Mouse (Mus musculus): Measurements from ENCODE around the gene Col27a1. TPM values are rescaled to one million over a fixed set of nuclear protein-coding genes. Genes with fewer than 3 reads are reported as not detected.

Gene Col27a1
- polyA plus RNA-seq, 1 experiment from 2014 or later: 4.4 TPM

DNA sequence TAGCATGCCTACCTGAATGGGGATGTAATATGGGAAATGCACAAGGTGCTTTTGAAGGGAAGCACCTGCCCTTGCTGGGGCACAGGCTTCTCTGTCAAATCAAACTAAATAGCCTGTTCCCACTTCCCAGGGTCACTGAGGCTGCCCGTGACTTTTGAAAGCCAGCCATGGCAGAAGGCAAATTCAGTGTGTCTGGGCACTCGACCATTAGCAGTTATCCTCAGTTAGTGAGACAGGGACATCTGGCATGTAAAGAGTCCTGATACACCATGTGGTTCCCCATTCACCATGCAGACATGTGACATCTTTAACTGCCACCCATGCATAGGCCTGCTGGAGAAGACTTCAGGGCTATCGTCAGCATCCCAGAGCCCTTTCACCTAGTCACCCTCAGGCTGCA is 5.3 kb downstream of the Col27a1 start:
- H3K36me3 ChIP-seq (ENCODE audit: control insufficient read depth, insufficient read depth, low read length): no peaks in the 10 kb centered on the region
- H3K4me2 ChIP-seq (replicated peaks; ENCODE audit: low read depth, low read length): no peak overlapping the region
- DNase-seq (ENCODE audit: low spot score): no peak
- 76% methylated on average over 3 of the region's 3 CpGs for WGBS
- peaks cover 10% of the 10 kb centered on the region for H3K27me3 ChIP-seq (ENCODE audit: control insufficient read depth, insufficient read depth, low read length)
- H3K27ac ChIP-seq (ENCODE audit: low read depth, low read length): no peak overlapping the region
- no peaks in the 10 kb centered on the region for H3K9me3 ChIP-seq (ENCODE audit: control insufficient read depth, low read length)
- no peak for ATAC-seq (ENCODE audit: low FRiP score)
- H3K4me1 ChIP-seq (replicated peaks; ENCODE audit: control insufficient read depth, insufficient read depth, low read length): peaks cover 9% of the 10 kb centered on the region; the same call in 1 of the 2 replicates
- H3K4me3 ChIP-seq (ENCODE audit: low read depth, low read length): no peak overlapping the region
- H3K9ac ChIP-seq (ENCODE audit: low read depth, low read length): no peak overlapping the region

DNA sequence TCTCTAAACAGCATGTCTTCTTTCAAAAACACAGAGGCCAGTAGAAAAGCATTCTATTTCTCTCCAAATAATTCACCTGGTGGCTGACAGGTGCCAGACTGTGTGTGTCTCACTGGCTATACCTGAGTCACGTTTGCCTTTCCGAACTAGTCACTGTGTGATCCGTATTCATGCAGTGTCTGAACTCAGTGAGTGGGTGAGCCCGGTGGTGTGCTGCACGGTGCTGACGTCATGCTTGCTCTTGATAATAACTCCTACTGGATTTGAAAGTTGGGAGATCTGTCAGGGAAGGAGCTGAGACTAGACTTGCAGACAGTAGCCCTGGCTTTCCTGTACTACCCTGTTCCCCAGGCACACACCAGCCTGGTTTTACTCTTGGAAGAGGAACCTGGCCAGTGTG is 5.8 kb downstream of the Col27a1 start:
- H3K27ac ChIP-seq (ENCODE audit: low read depth, low read length): no peak overlapping the region
- H3K36me3 ChIP-seq (ENCODE audit: control insufficient read depth, insufficient read depth, low read length): no peaks in the 10 kb centered on the region
- peaks cover 5% of the 10 kb centered on the region for H3K27me3 ChIP-seq (ENCODE audit: control insufficient read depth, insufficient read depth, low read length)
- no peaks in the 10 kb centered on the region for H3K9me3 ChIP-seq (ENCODE audit: control insufficient read depth, low read length)
- DNase-seq (ENCODE audit: low spot score) (no peak), ATAC-seq (ENCODE audit: low FRiP score) (no peak)
- peaks cover 3% of the 10 kb centered on the region; the same call in 1 of the 2 replicates for H3K4me1 ChIP-seq (replicated peaks; ENCODE audit: control insufficient read depth, insufficient read depth, low read length)
- H3K4me2 ChIP-seq (replicated peaks; ENCODE audit: low read depth, low read length): no peak overlapping the region
- WGBS: 89% methylated on average over 6 of the region's 6 CpGs
- no peak overlapping the region for H3K4me3 ChIP-seq (ENCODE audit: low read depth, low read length)
- H3K9ac ChIP-seq (ENCODE audit: low read depth, low read length): no peak overlapping the region

DNA sequence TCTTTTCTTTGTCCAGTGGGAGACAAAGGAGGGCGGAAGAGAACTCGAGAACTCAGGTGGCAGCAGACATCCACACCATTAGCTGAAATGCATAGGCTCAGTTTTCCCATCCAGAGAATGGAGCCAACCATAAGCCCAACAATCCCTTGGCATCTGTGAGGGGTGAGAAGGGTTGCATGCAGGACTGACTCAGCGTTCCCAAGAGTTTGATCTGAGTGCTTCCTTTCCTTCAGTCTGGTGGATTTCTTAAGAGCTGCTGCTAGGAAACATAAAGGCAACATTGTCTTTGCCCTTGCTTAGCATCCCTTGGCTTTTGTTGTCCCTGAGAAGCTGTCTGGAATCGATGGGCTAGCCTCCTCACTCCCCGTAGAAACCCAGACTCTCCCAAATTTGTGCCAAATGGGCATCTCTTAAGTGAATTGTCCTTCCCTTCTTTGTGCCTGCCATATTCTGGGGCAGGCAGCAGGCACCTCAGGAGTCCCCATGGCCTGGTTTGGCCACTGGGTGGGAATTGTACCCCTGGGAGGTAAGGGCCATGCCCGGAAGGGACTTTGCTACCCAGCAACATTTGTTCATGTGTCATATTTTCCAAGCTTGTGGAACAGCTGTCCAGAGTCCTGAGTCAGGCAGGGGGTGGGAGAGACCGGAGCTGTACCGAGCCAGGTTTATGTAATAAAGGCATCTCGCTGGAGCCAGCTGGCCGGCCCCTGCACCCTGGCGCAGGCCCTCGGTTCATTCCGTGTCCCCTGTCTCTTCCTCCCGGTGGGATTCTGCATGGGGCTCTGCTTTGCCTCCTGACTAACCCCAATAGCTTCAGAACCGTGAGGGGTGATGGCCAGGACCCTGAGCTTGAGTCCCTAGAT is 7.5 kb downstream of the Col27a1 start:
- Histone ChIP-seq H3K36me3 (ENCODE audit: control insufficient read depth, insufficient read depth, low read length) (no peaks in the 10 kb centered on the region), H3K27me3 (ENCODE audit: control insufficient read depth, insufficient read depth, low read length) (no peaks in the 10 kb centered on the region), H3K4me3 (ENCODE audit: low read depth, low read length) (no peak overlapping the region), H3K9me3 (ENCODE audit: control insufficient read depth, low read length) (no peaks in the 10 kb centered on the region), H3K27ac (ENCODE audit: low read depth, low read length) (no peak overlapping the region), H3K4me2 (replicated peaks; ENCODE audit: low read depth, low read length) (no peak overlapping the region), H3K9ac (ENCODE audit: low read depth, low read length) (no peak overlapping the region), H3K4me1 (replicated peaks; ENCODE audit: control insufficient read depth, insufficient read depth, low read length) (0 out of 2 replicates have a peak, but pooled peaks cover under 1% of the 10 kb centered on the region)
- WGBS: 89% methylated on average over 15 of the region's 15 CpGs
- DNase-seq (ENCODE audit: low spot score) (no peak), ATAC-seq (ENCODE audit: low FRiP score) (no peak)

- no peak overlapping the region for H3K4me2 ChIP-seq (replicated peaks; ENCODE audit: low read depth, low read length)
- H3K9me3 ChIP-seq (ENCODE audit: control insufficient read depth, low read length): no peaks in the 10 kb centered on the region
- no peaks in the 10 kb centered on the region for H3K4me1 ChIP-seq (replicated peaks; ENCODE audit: control insufficient read depth, insufficient read depth, low read length)
- H3K4me3 ChIP-seq (ENCODE audit: low read depth, low read length): no peak overlapping the region
- H3K27me3 ChIP-seq (ENCODE audit: control insufficient read depth, insufficient read depth, low read length): no peaks in the 10 kb centered on the region
- no peak overlapping the region for H3K27ac ChIP-seq (ENCODE audit: low read depth, low read length)
- ATAC-seq (ENCODE audit: low FRiP score) (no peak), DNase-seq (ENCODE audit: low spot score) (no peak)
- H3K36me3 ChIP-seq (ENCODE audit: control insufficient read depth, insufficient read depth, low read length): no peaks in the 10 kb centered on the region
- 88% methylated on average over 8 of the region's 8 CpGs for WGBS
- no peak overlapping the region for H3K9ac ChIP-seq (ENCODE audit: low read depth, low read length)
These were observed 8.4 kb downstream of the Col27a1 start for GRCm38 (mm10) chr4:63222246-63222645.

DNA sequence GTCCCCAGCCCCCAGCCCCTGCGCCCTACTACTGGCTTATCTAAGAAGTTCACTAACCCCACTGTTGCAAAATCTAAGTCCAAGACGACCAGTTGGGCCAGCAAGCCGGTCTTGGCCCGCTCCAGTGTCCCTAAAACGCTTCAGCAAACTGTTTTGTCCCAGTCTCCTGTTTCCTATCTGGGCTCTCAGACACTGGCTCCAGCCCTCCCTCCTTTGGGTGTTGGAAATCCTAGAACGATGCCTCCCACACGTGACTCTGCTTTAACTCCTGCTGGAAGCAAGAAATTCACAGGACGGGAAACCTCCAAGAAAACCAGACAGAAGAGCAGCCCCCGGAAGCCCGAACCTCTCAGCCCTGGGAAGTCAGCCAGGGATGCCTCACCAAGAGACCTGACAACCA is 11.6 kb downstream of the Col27a1 start:
- no peaks in the 10 kb centered on the region for H3K9me3 ChIP-seq (ENCODE audit: control insufficient read depth, low read length)
- ATAC-seq (ENCODE audit: low FRiP score) (no peak), DNase-seq (ENCODE audit: low spot score) (no peak)
- H3K27me3 ChIP-seq (ENCODE audit: control insufficient read depth, insufficient read depth, low read length): no peaks in the 10 kb centered on the region
- 83% methylated on average over 10 of the region's 10 CpGs for WGBS
- H3K9ac ChIP-seq (ENCODE audit: low read depth, low read length): no peak overlapping the region
- H3K4me3 ChIP-seq (ENCODE audit: low read depth, low read length): no peak overlapping the region
- H3K27ac ChIP-seq (ENCODE audit: low read depth, low read length): no peak overlapping the region
- H3K4me1 ChIP-seq (replicated peaks; ENCODE audit: control insufficient read depth, insufficient read depth, low read length): peaks cover 3% of the 10 kb centered on the region
- no peaks in the 10 kb centered on the region for H3K36me3 ChIP-seq (ENCODE audit: control insufficient read depth, insufficient read depth, low read length)
- no peak overlapping the region for H3K4me2 ChIP-seq (replicated peaks; ENCODE audit: low read depth, low read length)

DNA sequence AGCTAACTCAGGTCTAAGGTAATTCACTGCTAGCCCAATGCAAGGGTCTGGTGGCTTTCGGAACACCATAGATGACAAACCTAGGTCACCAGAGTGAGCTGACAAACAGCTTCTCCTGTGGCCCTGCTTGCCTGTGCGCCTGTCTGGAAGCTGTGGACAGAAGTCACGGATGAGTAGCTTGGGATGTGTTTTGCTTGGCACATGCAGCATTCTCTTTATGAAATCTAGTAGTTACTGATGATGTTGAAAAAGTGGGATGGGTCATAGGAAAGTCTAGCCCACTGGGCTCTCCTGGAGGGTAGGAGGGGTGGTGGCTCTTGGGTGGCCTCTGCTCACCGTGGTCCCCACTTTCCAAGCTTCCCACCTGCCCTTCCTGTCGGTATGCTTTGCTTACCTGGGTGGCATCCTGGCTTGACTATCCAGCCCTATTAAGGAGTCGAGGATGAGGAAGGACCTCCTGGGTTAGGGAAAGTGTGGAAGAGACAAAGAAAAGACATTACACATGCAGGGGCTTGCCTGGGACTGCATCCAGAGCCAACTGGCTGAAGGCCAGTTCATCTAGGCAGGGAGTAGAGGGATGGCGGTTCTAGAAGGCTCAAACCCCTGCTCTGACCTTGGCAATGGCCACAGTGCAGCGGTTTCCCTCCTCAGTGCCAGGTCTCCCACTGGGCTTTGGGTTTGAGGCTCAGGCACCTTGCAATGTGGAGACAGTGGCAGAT is 12.5 kb downstream of the Col27a1 start:
- H3K9me3 ChIP-seq (ENCODE audit: control insufficient read depth, low read length): no peaks in the 10 kb centered on the region
- ATAC-seq (ENCODE audit: low FRiP score): no peak
- H3K9ac ChIP-seq (ENCODE audit: low read depth, low read length): no peak overlapping the region
- H3K36me3 ChIP-seq (ENCODE audit: control insufficient read depth, insufficient read depth, low read length): no peaks in the 10 kb centered on the region
- 88% methylated on average over 8 of the region's 8 CpGs for WGBS
- no peak for DNase-seq (ENCODE audit: low spot score)
- H3K4me2 ChIP-seq (replicated peaks; ENCODE audit: low read depth, low read length): no peak overlapping the region
- no peaks in the 10 kb centered on the region for H3K27me3 ChIP-seq (ENCODE audit: control insufficient read depth, insufficient read depth, low read length)
- H3K4me3 ChIP-seq (ENCODE audit: low read depth, low read length): no peak overlapping the region
- peaks cover 3% of the 10 kb centered on the region for H3K4me1 ChIP-seq (replicated peaks; ENCODE audit: control insufficient read depth, insufficient read depth, low read length)
- no peak overlapping the region for H3K27ac ChIP-seq (ENCODE audit: low read depth, low read length)

DNA sequence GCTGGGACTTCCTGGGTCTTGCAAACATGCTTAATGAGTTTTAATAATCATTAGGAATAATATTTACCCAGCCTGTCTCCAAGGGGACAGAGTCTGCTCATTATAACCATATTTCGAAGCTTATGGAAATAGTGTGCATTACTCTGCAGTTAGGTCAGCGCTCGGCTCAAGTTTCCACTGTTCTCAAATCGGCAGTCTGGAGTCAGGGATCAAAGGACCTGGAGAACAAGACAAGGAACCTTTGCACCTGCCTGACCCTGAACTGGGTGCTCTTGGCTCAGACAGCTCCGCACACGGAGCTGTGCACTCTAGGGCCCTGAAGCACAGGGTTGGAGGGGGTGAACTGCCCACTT is 13.1 kb downstream of the Col27a1 start:
- ATAC-seq (ENCODE audit: low FRiP score) (no peak), DNase-seq (ENCODE audit: low spot score) (no peak)
- Histone ChIP-seq H3K4me2 (replicated peaks; ENCODE audit: low read depth, low read length) (no peak overlapping the region), H3K4me1 (replicated peaks; ENCODE audit: control insufficient read depth, insufficient read depth, low read length) (peaks cover 3% of the 10 kb centered on the region), H3K4me3 (ENCODE audit: low read depth, low read length) (no peak overlapping the region), H3K9ac (ENCODE audit: low read depth, low read length) (no peak overlapping the region), H3K9me3 (ENCODE audit: control insufficient read depth, low read length) (no peaks in the 10 kb centered on the region), H3K36me3 (ENCODE audit: control insufficient read depth, insufficient read depth, low read length) (no peaks in the 10 kb centered on the region), H3K27ac (ENCODE audit: low read depth, low read length) (no peak overlapping the region), H3K27me3 (ENCODE audit: control insufficient read depth, insufficient read depth, low read length) (no peaks in the 10 kb centered on the region)
- WGBS: 85% methylated on average over 6 of the region's 6 CpGs

DNA sequence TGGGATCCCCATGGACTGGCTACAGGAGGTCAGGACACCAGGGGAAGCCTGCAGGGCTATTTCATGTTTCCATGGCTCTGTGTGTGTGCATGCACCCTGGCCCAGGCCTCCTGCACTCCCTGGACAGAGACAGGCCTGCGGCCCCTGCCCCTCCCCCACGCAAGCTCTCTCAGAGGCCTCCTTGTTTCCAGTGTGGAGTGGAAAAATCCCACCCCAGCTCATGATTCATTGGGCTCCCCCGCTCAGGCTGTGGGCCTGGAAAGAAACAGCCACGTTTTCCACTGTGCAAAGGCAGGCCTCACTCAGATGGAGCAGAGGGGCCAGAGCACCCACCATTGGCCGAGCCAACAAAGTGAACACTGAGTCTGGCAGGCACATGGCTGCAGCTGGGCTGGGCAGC is 15.1 kb downstream of the Col27a1 start:
- Histone ChIP-seq H3K4me2 (replicated peaks; ENCODE audit: low read depth, low read length) (no peak overlapping the region), H3K9ac (ENCODE audit: low read depth, low read length) (no peak overlapping the region)
- peak; percentile 44 for ATAC-seq (ENCODE audit: low FRiP score)

More for the DNA sequence above, 15.1 kb downstream of the Col27a1 start:
- Histone ChIP-seq H3K27ac (ENCODE audit: low read depth, low read length) (no peak overlapping the region), H3K4me1 (replicated peaks; ENCODE audit: control insufficient read depth, insufficient read depth, low read length) (peaks cover 3% of the 10 kb centered on the region), H3K4me3 (ENCODE audit: low read depth, low read length) (no peak overlapping the region), H3K36me3 (ENCODE audit: control insufficient read depth, insufficient read depth, low read length) (no peaks in the 10 kb centered on the region), H3K9me3 (ENCODE audit: control insufficient read depth, low read length) (no peaks in the 10 kb centered on the region), H3K27me3 (ENCODE audit: control insufficient read depth, insufficient read depth, low read length) (no peaks in the 10 kb centered on the region)
- peak; percentile 20 for DNase-seq (ENCODE audit: low spot score)
- WGBS: 61% methylated on average over 5 of the region's 5 CpGs

Measured in hindbrain, embryonic 11.5 days (tissue).